Mouse (Mus musculus): Measurements from ENCODE around the gene Haus4. TPM values are rescaled to one million over a fixed set of nuclear protein-coding genes. Genes with fewer than 3 reads are reported as not detected.

Haus4 gene
- 68.6 and 76.0 TPM in 2 replicates for total RNA-seq (2017)

- ATAC-seq (replicated peaks in 1 of 2; ENCODE audit: insufficient read depth in 1 of 2, low FRiP score in 2 of 2, low TSS enrichment in 1 of 2, low read depth in 1 of 2, poor library complexity in 2 of 2, severe bottlenecking in 2 of 2) = peak; percentile 89 to 90
Measured at GRCm38 (mm10) chr14:54553975-54554769, at the start of gene Haus4. Haus4 (minus strand) TSS chr14:54554616.

- no peak for ATAC-seq (replicated peaks in 1 of 2; ENCODE audit: insufficient read depth in 1 of 2, low FRiP score in 2 of 2, low TSS enrichment in 1 of 2, low read depth in 1 of 2, poor library complexity in 2 of 2, severe bottlenecking in 2 of 2)
Measured at GRCm38 (mm10) chr14:54603686-54604085, 49.3 kb upstream of the Haus4 start.

GRCm38 (mm10) chr14:54603038-54603654 lies 48.7 kb upstream of the Haus4 start:
- peak; percentile 99 to 100 for ATAC-seq (replicated peaks in 1 of 2; ENCODE audit: insufficient read depth in 1 of 2, low FRiP score in 2 of 2, low TSS enrichment in 1 of 2, low read depth in 1 of 2, poor library complexity in 2 of 2, severe bottlenecking in 2 of 2)

- ATAC-seq (replicated peaks in 1 of 2; ENCODE audit: insufficient read depth in 1 of 2, low FRiP score in 2 of 2, low TSS enrichment in 1 of 2, low read depth in 1 of 2, poor library complexity in 2 of 2, severe bottlenecking in 2 of 2) = no peak
Measured at GRCm38 (mm10) chr14:54602613-54603012, 48.2 kb upstream of the Haus4 start.

DNA sequence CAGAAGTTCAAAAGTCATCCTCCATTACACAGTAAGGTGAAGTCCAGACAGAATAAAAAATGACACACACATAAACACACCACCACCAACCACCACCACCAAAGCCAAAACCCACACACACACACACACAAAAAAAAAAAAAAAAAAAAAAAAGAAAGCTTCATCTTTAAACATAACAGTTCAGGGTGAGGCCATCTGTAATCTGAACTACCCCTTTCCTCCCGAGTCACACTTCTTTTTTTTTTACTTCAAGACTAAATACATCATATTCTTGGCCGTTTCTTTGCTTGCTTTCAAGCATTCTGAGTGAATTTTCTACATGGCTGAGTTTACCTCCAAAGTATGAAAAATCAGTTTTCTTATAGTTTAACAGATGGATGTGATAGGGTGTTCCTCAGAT lies 47.2 kb upstream of the Haus4 start:
- ATAC-seq (replicated peaks in 1 of 2; ENCODE audit: insufficient read depth in 1 of 2, low FRiP score in 2 of 2, low TSS enrichment in 1 of 2, low read depth in 1 of 2, poor library complexity in 2 of 2, severe bottlenecking in 2 of 2) = no peak

GRCm38 (mm10) chr14:54597084-54597483 lies 42.7 kb upstream of the Haus4 start:
- ATAC-seq (replicated peaks in 1 of 2; ENCODE audit: insufficient read depth in 1 of 2, low FRiP score in 2 of 2, low TSS enrichment in 1 of 2, low read depth in 1 of 2, poor library complexity in 2 of 2, severe bottlenecking in 2 of 2) = no peak

DNA sequence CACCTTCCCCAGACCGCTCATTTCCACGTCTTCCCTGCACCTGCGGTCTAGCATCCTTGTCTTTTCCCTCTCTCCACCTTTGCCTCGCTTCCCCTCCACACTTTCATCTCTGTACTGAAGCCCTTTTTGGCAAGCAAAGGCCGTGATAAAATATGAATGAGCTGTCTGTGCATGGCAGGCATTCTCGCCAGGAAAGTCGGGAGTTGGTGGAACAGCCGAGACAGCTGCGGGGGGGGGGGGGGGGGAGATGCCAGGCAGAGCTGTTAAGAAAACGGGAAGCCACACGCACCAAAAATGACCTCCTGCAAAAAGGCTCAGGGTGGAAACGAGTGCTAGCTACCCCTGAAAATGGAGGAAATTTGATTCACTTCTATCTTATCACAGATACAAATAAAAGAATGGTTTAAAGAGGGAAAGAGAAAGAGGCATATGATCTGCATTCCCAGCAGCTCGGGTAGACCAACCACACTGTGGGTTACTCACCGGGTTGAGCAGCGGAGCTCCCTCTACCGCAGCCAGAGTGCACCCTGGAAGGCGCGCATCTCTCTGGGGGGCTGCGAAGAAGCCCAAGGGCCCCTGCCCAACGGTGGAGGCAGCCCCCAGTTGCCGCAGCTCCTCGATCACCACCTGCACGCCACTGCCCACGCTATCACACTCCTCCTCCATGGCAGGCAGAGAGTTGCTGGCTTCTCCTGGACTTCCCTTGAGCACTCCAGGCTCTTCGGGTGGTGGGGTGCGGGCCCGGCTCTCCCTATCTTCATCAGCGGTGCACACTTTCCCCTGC lies 40.4 kb upstream of the Haus4 start:
- no peak for ATAC-seq (replicated peaks in 1 of 2; ENCODE audit: insufficient read depth in 1 of 2, low FRiP score in 2 of 2, low TSS enrichment in 1 of 2, low read depth in 1 of 2, poor library complexity in 2 of 2, severe bottlenecking in 2 of 2)

- ATAC-seq (replicated peaks in 1 of 2; ENCODE audit: insufficient read depth in 1 of 2, low FRiP score in 2 of 2, low TSS enrichment in 1 of 2, low read depth in 1 of 2, poor library complexity in 2 of 2, severe bottlenecking in 2 of 2) = no peak
Measured at GRCm38 (mm10) chr14:54594055-54594454, 39.6 kb upstream of the Haus4 start.

DNA sequence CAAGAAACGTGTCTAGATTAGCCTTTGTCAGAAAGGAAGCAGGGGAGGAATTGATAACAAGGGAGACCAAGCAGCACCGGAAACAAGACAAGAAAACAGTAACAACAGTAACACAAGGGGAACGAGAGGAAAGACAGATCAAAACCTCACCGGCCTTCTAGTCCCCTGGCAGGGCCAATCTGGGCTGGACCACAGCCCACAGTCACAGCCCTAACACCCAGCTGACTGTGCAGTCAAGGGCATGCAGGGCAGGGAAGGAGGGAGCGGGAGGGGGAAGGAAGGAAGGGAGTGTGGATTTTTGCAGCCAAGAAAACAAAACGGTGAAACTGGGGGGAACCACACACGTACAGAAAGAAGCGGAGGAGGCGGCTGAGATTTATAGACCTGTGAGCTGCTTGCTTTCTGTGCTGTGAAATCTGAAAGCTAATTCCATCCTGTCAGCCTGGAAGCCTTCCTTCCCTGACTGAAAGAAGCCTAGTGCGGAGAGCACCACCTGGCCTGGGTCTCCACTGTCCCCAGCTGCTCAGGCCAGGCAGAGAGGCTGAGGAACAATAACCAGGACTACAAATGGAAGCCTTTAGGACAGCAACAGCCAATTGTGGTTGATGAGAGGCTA lies 38.0 kb upstream of the Haus4 start:
- peak; percentile 74; a peak in 2 of 4 replicates for ATAC-seq (replicated peaks in 1 of 2; ENCODE audit: insufficient read depth in 1 of 2, low FRiP score in 2 of 2, low TSS enrichment in 1 of 2, low read depth in 1 of 2, poor library complexity in 2 of 2, severe bottlenecking in 2 of 2)

DNA sequence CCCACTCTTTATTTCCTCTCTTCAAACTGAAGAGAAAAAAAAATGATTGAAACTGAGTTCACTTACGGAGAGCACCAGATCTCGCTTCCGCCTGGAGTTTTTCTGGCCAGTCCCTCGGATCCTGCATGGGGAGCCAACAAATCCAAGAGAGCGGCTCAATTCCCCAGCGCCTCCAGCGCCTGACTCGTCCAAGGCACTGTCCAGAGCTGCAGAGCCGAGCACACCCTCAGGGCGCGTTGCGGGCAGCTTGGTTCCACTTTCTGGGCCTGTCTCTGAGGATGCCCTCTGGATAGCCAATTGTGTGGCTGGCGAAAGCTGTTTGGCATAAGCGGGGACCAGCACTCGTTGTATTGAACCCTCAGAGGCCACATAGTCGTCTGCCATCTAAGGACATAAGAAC lies 36.6 kb upstream of the Haus4 start:
- no peak for ATAC-seq (replicated peaks in 1 of 2; ENCODE audit: insufficient read depth in 1 of 2, low FRiP score in 2 of 2, low TSS enrichment in 1 of 2, low read depth in 1 of 2, poor library complexity in 2 of 2, severe bottlenecking in 2 of 2)

GRCm38 (mm10) chr14:54583681-54584338 lies 29.4 kb upstream of the Haus4 start:
- peak; percentile 53 to 64; a peak in 1 of 4 replicates for ATAC-seq (replicated peaks in 1 of 2; ENCODE audit: insufficient read depth in 1 of 2, low FRiP score in 2 of 2, low TSS enrichment in 1 of 2, low read depth in 1 of 2, poor library complexity in 2 of 2, severe bottlenecking in 2 of 2)

DNA sequence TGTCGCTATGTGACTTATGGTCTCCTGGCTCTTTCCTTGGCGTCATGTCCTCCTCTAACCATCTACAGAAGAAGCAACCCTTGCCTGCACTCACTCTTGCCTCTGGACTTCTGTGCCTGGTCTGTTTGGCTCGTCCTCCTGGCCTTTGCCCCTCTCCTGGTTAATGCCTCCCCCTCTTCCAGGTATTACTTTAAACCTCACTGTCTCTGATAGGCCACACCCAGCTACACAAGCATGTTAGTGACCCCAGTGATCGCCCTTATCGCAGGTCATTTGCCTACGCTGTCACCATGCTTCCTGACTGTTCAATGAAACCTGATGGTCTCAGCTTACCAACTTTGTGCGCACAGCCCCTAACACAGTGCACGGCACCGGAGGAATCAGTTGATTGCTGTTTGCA lies 28.1 kb upstream of the Haus4 start:
- ATAC-seq (replicated peaks in 1 of 2; ENCODE audit: insufficient read depth in 1 of 2, low FRiP score in 2 of 2, low TSS enrichment in 1 of 2, low read depth in 1 of 2, poor library complexity in 2 of 2, severe bottlenecking in 2 of 2) = no peak

DNA sequence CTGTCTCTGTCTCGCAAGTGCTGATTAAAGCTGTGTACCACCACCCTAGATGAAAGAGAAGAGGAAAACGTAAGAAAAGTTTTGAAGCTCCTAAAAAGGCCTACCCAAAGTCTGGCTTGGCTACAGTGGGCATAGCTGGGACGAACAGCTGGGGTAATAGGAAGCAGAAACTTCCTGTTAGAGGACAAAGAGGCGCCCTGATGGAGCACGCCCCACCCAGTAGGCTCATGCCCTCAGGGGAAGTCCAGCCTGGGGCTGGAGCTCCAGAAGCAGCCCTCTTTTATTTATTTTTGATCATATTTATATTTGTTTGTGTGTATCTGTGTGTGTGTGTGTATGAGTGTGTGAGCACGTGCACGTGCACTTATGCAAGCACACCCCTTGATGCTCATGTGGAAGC lies 25.2 kb upstream of the Haus4 start:
- ATAC-seq (replicated peaks in 1 of 2; ENCODE audit: insufficient read depth in 1 of 2, low FRiP score in 2 of 2, low TSS enrichment in 1 of 2, low read depth in 1 of 2, poor library complexity in 2 of 2, severe bottlenecking in 2 of 2) = 0 out of 4 replicates have a peak, but pooled peaks of 1 of the 2 experiments have one; percentile 26

GRCm38 (mm10) chr14:54578063-54578462 lies 23.6 kb upstream of the Haus4 start:
- ATAC-seq (replicated peaks in 1 of 2; ENCODE audit: insufficient read depth in 1 of 2, low FRiP score in 2 of 2, low TSS enrichment in 1 of 2, low read depth in 1 of 2, poor library complexity in 2 of 2, severe bottlenecking in 2 of 2) = peak; percentile 63 to 76

- ATAC-seq (replicated peaks in 1 of 2; ENCODE audit: insufficient read depth in 1 of 2, low FRiP score in 2 of 2, low TSS enrichment in 1 of 2, low read depth in 1 of 2, poor library complexity in 2 of 2, severe bottlenecking in 2 of 2) = peak; percentile 31 to 61; a peak in 2 of 4 replicates
Measured at GRCm38 (mm10) chr14:54577089-54577982, 22.9 kb upstream of the Haus4 start, which contains the start of gene Ajuba. Ajuba (minus strand) TSS chr14:54577558.

Data from hematopoietic stem cell, adult 5-6 weeks (primary cell).